Mouse (Mus musculus): ENCODE results near the gene Unc13a.
"Not testable (repeated sequence)": the region's sequence is repeated elsewhere in the genome, so short reads cannot be mapped to it uniquely, and the experiment has no call there.

Gene Unc13a

DNA sequence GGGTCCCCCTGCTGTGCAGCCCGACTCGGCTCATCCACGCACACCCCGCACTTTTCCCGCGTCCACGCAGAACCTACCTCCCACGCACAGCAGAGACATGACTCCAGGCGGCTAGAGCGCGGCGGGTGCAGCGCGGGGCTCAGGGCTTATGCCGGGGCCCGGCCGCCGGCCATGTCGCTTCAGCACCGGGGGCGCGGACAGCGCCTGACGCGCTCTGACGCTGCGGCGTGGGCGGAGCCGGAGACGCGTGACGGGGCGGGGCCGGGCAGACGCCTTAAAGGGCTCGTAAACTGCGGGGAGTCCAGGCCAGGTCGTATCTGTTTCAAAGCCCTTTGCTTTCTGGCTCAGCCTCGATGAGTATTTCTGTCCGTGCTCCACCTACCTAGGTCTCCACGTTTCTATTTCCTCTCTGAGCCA is at the start of gene Unc13a:
Unc13a (minus strand) TSS at position 209 of the 417 bp plus-strand sequence.
- ATAC-seq (ENCODE audit: insufficient number of reproducible peaks, low FRiP score, low TSS enrichment), result peak; percentile 22

- ATAC-seq (ENCODE audit: insufficient number of reproducible peaks, low FRiP score, low TSS enrichment), result no peak
These were observed 48.4 kb upstream of the Unc13a start for GRCm38 (mm10) chr8:71719928-71720457.

- ATAC-seq (ENCODE audit: insufficient number of reproducible peaks, low FRiP score, low TSS enrichment), result no peak
These were observed 47.7 kb upstream of the Unc13a start for GRCm38 (mm10) chr8:71719218-71719617.

- ATAC-seq (ENCODE audit: insufficient number of reproducible peaks, low FRiP score, low TSS enrichment), result no peak
These were observed 46.7 kb upstream of the Unc13a start for GRCm38 (mm10) chr8:71718252-71718651.

GRCm38 (mm10) chr8:71717096-71717495 is 45.5 kb upstream of the Unc13a start:
- ATAC-seq (ENCODE audit: insufficient number of reproducible peaks, low FRiP score, low TSS enrichment), result no peak

GRCm38 (mm10) chr8:71716561-71717053 is 45.0 kb upstream of the Unc13a start:
- ATAC-seq (ENCODE audit: insufficient number of reproducible peaks, low FRiP score, low TSS enrichment), result no peak

DNA sequence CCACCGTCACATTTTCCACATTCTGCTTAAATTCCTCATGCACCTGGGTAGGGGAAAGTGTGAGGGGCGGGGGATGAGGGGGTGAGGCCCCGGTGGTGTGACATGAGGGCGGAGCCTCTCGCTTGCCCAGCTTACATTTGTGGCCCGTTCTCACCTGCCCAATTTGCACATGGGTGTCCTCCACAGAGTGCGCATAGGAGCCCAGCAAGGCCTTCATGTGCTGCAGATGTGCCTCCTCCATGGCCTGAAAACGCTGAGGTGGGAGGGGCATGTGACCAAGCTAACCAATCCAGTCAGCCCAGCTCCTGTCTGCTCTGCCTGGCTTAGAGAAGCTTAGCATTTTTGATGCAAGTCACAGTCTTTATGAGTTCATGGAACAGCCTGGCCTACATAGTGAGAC is 44.0 kb upstream of the Unc13a start:
- no peak for ATAC-seq (ENCODE audit: insufficient number of reproducible peaks, low FRiP score, low TSS enrichment)

GRCm38 (mm10) chr8:71711574-71711973 is 40.0 kb upstream of the Unc13a start:
- ATAC-seq (ENCODE audit: insufficient number of reproducible peaks, low FRiP score, low TSS enrichment), result no peak

GRCm38 (mm10) chr8:71709800-71710446 is 38.4 kb upstream of the Unc13a start:
- peak; percentile 74 for ATAC-seq (ENCODE audit: insufficient number of reproducible peaks, low FRiP score, low TSS enrichment)

GRCm38 (mm10) chr8:71709134-71709799 is 37.7 kb upstream of the Unc13a start:
- peak; percentile 45 for ATAC-seq (ENCODE audit: insufficient number of reproducible peaks, low FRiP score, low TSS enrichment)

DNA sequence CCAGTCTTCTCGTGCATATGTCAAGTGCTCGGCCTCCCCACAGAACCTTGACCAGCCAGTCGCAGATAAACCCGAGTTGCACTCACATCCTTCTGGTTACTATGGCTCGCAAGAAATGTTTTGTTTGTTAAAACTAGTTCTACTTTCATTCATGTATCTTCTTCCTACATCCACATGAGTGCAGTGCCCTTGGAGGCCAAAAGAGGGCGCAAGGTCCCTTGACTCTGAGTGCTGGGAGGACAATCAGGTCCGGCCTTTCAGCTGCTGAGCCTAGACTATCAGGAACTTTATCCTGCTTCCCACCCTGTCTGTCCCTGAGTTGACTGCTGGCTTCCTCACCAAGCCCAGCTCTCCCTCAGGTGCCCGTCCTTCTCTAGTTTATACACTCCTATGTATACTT is 36.3 kb upstream of the Unc13a start:
- no peak for ATAC-seq (ENCODE audit: insufficient number of reproducible peaks, low FRiP score, low TSS enrichment)

GRCm38 (mm10) chr8:71703400-71703799 is 31.8 kb upstream of the Unc13a start:
- ATAC-seq (ENCODE audit: insufficient number of reproducible peaks, low FRiP score, low TSS enrichment), result not testable (repeated sequence)

- no peak for ATAC-seq (ENCODE audit: insufficient number of reproducible peaks, low FRiP score, low TSS enrichment)
These were observed 31.4 kb upstream of the Unc13a start for GRCm38 (mm10) chr8:71702923-71703322.

- ATAC-seq (ENCODE audit: insufficient number of reproducible peaks, low FRiP score, low TSS enrichment), result no peak
These were observed 30.5 kb upstream of the Unc13a start for GRCm38 (mm10) chr8:71702087-71702432.

DNA sequence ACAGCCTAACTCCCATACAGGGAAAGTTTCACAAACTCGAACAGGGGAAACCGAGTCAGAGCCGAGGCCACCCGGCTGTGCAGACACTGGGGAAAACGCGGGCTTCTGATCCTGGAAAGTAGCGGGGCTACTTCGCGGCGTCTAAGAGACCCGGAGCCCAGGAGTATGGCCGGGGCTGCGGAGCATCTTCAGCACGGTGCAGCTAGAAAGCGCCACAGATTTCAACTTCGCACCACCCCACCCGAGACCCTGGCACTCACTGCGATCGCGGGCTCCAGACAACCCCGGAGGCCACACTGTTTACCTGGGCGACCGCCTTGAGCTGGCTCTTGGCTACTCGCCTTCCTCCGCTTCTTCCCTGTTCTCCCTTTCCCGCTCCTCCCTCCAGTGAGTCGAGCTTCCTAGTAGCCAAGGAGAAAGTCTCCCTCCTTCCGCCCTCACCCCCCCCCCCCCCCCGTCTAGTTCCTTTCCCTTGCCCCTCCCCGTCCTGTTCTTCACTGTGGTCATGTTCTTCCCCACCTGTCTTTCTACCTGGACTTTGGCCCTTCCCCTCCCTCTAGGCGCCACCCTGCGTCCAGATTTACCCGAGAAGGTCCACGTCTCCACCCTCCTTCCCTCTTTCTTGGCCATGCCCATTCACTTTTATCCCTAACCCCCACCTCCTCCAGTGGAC is 30.0 kb upstream of the Unc13a start, which contains the start of gene B3gnt3:
B3gnt3 (minus strand) TSS at position 376 of the 673 bp plus-strand sequence.
- no peak for ATAC-seq (ENCODE audit: insufficient number of reproducible peaks, low FRiP score, low TSS enrichment)

GRCm38 (mm10) chr8:71700493-71701269 is 29.1 kb upstream of the Unc13a start:
- no peak for ATAC-seq (ENCODE audit: insufficient number of reproducible peaks, low FRiP score, low TSS enrichment)

DNA sequence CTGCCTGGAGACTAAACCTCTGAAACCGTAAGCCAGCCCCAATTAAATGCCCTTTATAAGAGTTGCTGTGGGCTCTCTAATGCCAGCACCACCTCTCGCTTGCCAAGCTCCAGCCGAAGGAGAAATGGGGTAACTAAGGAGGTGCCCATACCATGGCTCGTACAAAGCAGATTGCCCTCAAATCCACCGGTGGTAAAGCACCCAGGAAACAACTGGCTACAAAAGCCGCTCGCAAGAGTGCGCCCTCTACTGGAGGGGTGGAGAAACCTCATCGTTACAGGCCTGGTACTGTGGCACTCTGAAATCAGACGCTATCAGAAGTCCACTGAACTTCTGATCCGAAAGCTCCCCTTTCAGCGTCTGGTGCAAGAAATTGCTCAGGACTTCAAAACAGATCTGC is 23.9 kb upstream of the Unc13a start:
- ATAC-seq (ENCODE audit: insufficient number of reproducible peaks, low FRiP score, low TSS enrichment), result not testable (repeated sequence)

DNA sequence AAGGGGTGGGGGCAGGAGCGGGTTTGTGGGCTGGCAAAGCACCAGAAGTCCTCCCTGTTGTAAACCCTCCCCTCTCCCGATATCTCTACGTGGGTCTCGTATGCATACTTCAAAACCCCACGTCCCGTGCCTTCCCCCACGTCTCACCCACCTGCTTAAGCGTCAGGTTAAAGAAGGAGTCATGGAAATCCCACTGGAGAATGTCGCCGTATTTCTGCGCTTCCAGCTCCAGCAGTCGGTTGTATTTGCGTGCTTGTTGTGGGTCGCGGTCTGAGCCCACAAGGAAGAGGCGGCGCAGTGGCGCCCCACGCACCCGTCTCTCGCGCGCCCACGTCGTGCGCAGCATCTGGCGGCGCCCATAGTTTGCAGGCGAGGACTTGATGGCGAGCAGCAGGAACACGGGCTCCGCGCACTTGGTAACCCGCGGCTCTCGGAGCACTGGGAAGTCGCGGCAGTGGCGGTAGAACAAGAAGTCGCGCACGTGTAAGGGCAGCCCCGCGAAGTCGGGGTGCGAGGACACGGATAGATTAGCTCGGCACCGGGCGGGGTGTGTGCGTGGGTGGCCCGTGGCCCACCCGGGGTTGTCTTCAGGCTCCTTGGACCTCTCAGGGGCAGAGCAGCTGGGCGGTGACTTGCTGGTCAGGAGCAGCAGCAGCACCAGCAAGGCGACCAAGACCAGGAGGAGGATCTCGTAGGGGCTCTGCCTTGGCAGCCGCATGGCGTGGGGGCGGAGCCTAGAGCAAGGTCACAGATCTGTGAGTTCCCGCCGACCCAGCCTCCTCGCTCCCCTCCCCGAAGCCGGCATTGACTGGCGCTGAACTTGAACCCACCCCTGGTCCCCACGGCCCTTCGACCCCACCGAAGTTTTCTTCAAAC is 21.8 kb upstream of the Unc13a start:
- ATAC-seq (ENCODE audit: insufficient number of reproducible peaks, low FRiP score, low TSS enrichment), result no peak

- ATAC-seq (ENCODE audit: insufficient number of reproducible peaks, low FRiP score, low TSS enrichment), result no peak
These were observed 21.0 kb upstream of the Unc13a start for GRCm38 (mm10) chr8:71692509-71692908.
